Mouse (Mus musculus) embryonic facial prominence, embryonic 13.5 days (tissue): Measurements from ENCODE around the gene Pank3. TPM values are rescaled to one million over a fixed set of nuclear protein-coding genes. Genes with fewer than 3 reads are reported as not detected.
"Not testable (repeated sequence)": the region's sequence is repeated elsewhere in the genome, so short reads cannot be mapped to it uniquely, and the experiment has no call there.

Source experiments
- ATAC-seq: fragments of 200-750 bp; cut with Nextera tagmentation; 2 replicates; pipeline ENCODE4 v1.8.0; 2017; ENCODE audit warnings: low read depth; ENCODE audit not compliant: insufficient number of reproducible peaks, insufficient read depth, low FRiP score, low TSS enrichment
- H3K27ac ChIP-seq: fragments of 300-500 bp; sonication (generic); 2 replicates; pipeline ENCODE4 v1.5.1; 2015; ENCODE audit warnings: moderate library complexity, mild to moderate bottlenecking, inconsistent platforms
- H3K27me3 ChIP-seq: fragments of 300-500 bp; sonication (generic); 2 replicates; pipeline ENCODE4 v1.6.1; 2015; ENCODE audit warnings: mild to moderate bottlenecking, inconsistent platforms
- H3K36me3 ChIP-seq: fragments of 300-500 bp; sonication (generic); 2 replicates; pipeline ENCODE4 v1.6.1; 2015; ENCODE audit warnings: mild to moderate bottlenecking, inconsistent platforms
- H3K4me1 ChIP-seq: fragments of 300-500 bp; sonication (generic); 2 replicates; pipeline ENCODE4 v1.6.1; 2015; ENCODE audit warnings: inconsistent platforms
- H3K4me2 ChIP-seq: fragments of 300-500 bp; sonication (generic); 2 replicates; pipeline ENCODE4 v1.6.1; 2015; ENCODE audit warnings: moderate library complexity, mild to moderate bottlenecking, inconsistent platforms
- H3K4me3 ChIP-seq: fragments of 300-500 bp; sonication (generic); 2 replicates; pipeline ENCODE4 v1.5.1; 2015; ENCODE audit warnings: mild to moderate bottlenecking, inconsistent platforms
- H3K9ac ChIP-seq: fragments of 300-500 bp; sonication (generic); 2 replicates; pipeline ENCODE4 v1.6.1; 2015; ENCODE audit warnings: mild to moderate bottlenecking, inconsistent platforms
- H3K9me3 ChIP-seq: fragments of 300-500 bp; sonication (generic); 2 replicates; pipeline ENCODE4 v1.6.1; 2016; ENCODE audit warnings: inconsistent platforms
- WGBS: fragments of 180-500 bp; shearing (Covaris S2); methylation state at CpG from one replicate; pipeline ENCODE4 v1.1.7; 2015; ENCODE audit warnings: mixed read lengths; 5-methylcytosine and 5-hydroxymethylcytosine counted together
- polyA plus RNA-seq: library from polyadenylated mRNA; unstranded; fragments of >200 nt; fragmentation: Nextera tagmentation; extraction: Ambion mirVana; gene quantifications from 2 replicates; pipeline ENCODE4 v1.2.1, GENCODE M21; 2015

Pank3 gene
- polyA plus RNA-seq, 1 experiment from 2014 or later: 15.1 TPM

GRCm38 (mm10) chr11:35827714-35828113, 58.4 kb downstream of the Pank3 start:
- H3K9ac ChIP-seq: no peak overlapping the region
- H3K4me2 ChIP-seq: no peak overlapping the region
- no peak for ATAC-seq
- WGBS: 96% methylated on average over 6 of the region's 6 CpGs
- H3K9me3 ChIP-seq: no peaks in the 10 kb centered on the region
- no peaks in the 10 kb centered on the region for H3K27me3 ChIP-seq
- H3K27ac ChIP-seq: no peak overlapping the region
- no peak overlapping the region for H3K4me3 ChIP-seq
- peaks cover 88% of the 10 kb centered on the region for H3K36me3 ChIP-seq
- H3K4me1 ChIP-seq: no peaks in the 10 kb centered on the region

GRCm38 (mm10) chr11:35832139-35832538, 62.9 kb downstream of the Pank3 start:
- H3K36me3 ChIP-seq: peaks cover 50% of the 10 kb centered on the region

GRCm38 (mm10) chr11:35833270-35833669, 64.0 kb downstream of the Pank3 start:
- H3K4me3 ChIP-seq: peak overlapping the region; percentile 98
- peak overlapping the region; percentile 93 for H3K9ac ChIP-seq
- no peaks in the 10 kb centered on the region for H3K27me3 ChIP-seq
- 83% methylated on average over 6 of the region's 6 CpGs for WGBS
- peaks cover 8% of the 10 kb centered on the region for H3K4me1 ChIP-seq
- no peaks in the 10 kb centered on the region for H3K9me3 ChIP-seq
- no peak overlapping the region for H3K27ac ChIP-seq
- H3K4me2 ChIP-seq: peak overlapping the region; percentile 78
- no peak for ATAC-seq
- peaks cover 38% of the 10 kb centered on the region for H3K36me3 ChIP-seq

More at GRCm38 (mm10) chr11:35832139-35832538, 62.9 kb downstream of the Pank3 start:
- no peaks in the 10 kb centered on the region for H3K9me3 ChIP-seq
- no peaks in the 10 kb centered on the region for H3K27me3 ChIP-seq
- no peak for ATAC-seq
- H3K4me2 ChIP-seq: no peak overlapping the region
- H3K4me1 ChIP-seq: peaks cover 8% of the 10 kb centered on the region
- H3K4me3 ChIP-seq: no peak overlapping the region
- H3K27ac ChIP-seq: no peak overlapping the region
- no peak overlapping the region for H3K9ac ChIP-seq
- 92% methylated on average over 4 of the region's 4 CpGs for WGBS

GRCm38 (mm10) chr11:35834022-35834760, 64.9 kb downstream of the Pank3 start, which contains the start of gene Rars:
Gene Rars (minus strand): TSS chr11:35834506.
- H3K36me3 ChIP-seq: peaks cover 29% of the 10 kb centered on the region
- ATAC-seq: peak; percentile 76
- peak within 1 kb of the TSS; percentile 78 for H3K4me2 ChIP-seq
- H3K4me3 ChIP-seq: peak within 1 kb of the TSS; percentile 98
- WGBS: 1% methylated on average over 46 of the region's 46 CpGs
- no peak within 1 kb of the TSS; the same call in 1 of the 2 replicates for H3K27ac ChIP-seq
- no peaks in the 10 kb centered on the region for H3K9me3 ChIP-seq
- H3K4me1 ChIP-seq: peaks cover 8% of the 10 kb centered on the region
- H3K27me3 ChIP-seq: no peaks in the 10 kb centered on the region
- peak within 1 kb of the TSS; percentile 93 for H3K9ac ChIP-seq

- H3K27ac ChIP-seq: no peak overlapping the region
Observed at GRCm38 (mm10) chr11:35837156-35838126, 68.2 kb downstream of the Pank3 start.

GRCm38 (mm10) chr11:35838345-35839338, 69.4 kb downstream of the Pank3 start:
- peak overlapping the region; percentile 71 for H3K4me2 ChIP-seq
- no peak overlapping the region for H3K27ac ChIP-seq
- 13% methylated on average over 28 of the region's 28 CpGs for WGBS
- H3K27me3 ChIP-seq: no peaks in the 10 kb centered on the region
- peak overlapping the region; percentile 52; the same call in 1 of the 2 replicates for H3K9ac ChIP-seq
- H3K9me3 ChIP-seq: no peaks in the 10 kb centered on the region
- H3K4me3 ChIP-seq: peak overlapping the region; percentile 44
- peak; percentile 73; the same call in 1 of the 2 replicates for ATAC-seq
- H3K36me3 ChIP-seq: peaks cover 3% of the 10 kb centered on the region; the same call in 1 of the 2 replicates
- peaks cover 2% of the 10 kb centered on the region for H3K4me1 ChIP-seq

More at GRCm38 (mm10) chr11:35837156-35838126, 68.2 kb downstream of the Pank3 start:
- no peaks in the 10 kb centered on the region for H3K9me3 ChIP-seq
- H3K4me3 ChIP-seq: no peak overlapping the region
- 72% methylated on average over 5 of the region's 5 CpGs for WGBS
- peaks cover 8% of the 10 kb centered on the region for H3K4me1 ChIP-seq
- peaks cover 1% of the 10 kb centered on the region for H3K36me3 ChIP-seq
- no peak for ATAC-seq
- no peaks in the 10 kb centered on the region for H3K27me3 ChIP-seq
- no peak overlapping the region for H3K9ac ChIP-seq
- peak overlapping the region; percentile 71 for H3K4me2 ChIP-seq

- Histone ChIP-seq H3K4me2 (no peak overlapping the region), H3K4me3 (no peak overlapping the region), H3K4me1 (no peaks in the 10 kb centered on the region), H3K27ac (no peak overlapping the region), H3K27me3 (no peaks in the 10 kb centered on the region), H3K36me3 (peaks cover 3% of the 10 kb centered on the region; the same call in 1 of the 2 replicates), H3K9ac (no peak overlapping the region), H3K9me3 (no peaks in the 10 kb centered on the region)
- 83% methylated on average over 7 of the region's 7 CpGs for WGBS
- ATAC-seq: no peak
Observed at GRCm38 (mm10) chr11:35840282-35840681, 71.0 kb downstream of the Pank3 start.

- H3K4me1 ChIP-seq, H3K9ac ChIP-seq, H3K4me2 ChIP-seq, H3K36me3 ChIP-seq, ATAC-seq, H3K9me3 ChIP-seq, H3K27me3 ChIP-seq, H3K27ac ChIP-seq, H3K4me3 ChIP-seq: not testable (repeated sequence)
- WGBS: 86% methylated on average over 4 of the region's 4 CpGs
Observed at GRCm38 (mm10) chr11:35840806-35841205, 71.5 kb downstream of the Pank3 start.
